Mouse (Mus musculus) hindbrain, postnatal 0 days (tissue): ENCODE measurements around the gene Rab32. TPM values are rescaled to one million over a fixed set of nuclear protein-coding genes. Genes with fewer than 3 reads are reported as not detected.
A peak's percentile ranks its signal among the peaks of the same experiment; 100 is the strongest.
"Not testable (repeated sequence)": the region's sequence is repeated elsewhere in the genome, so short reads cannot be mapped to it uniquely, and the experiment has no call there.

Experiments
- ATAC-seq: fragments of 200-750 bp; cut with Nextera tagmentation; 2 replicates; pipeline ENCODE4 v1.8.0; 2017; ENCODE audit warnings: mild to moderate bottlenecking, moderate TSS enrichment, moderate library complexity
- DNase-seq: peaks from one replicate; pipeline ENCODE4 v3.0.0-alpha.2; 2015; ENCODE audit warnings: low spot score
- H3K27ac ChIP-seq: fragments of 300-500 bp; sonication (generic); 2 replicates; pipeline ENCODE4 v1.5.1; 2014; ENCODE audit warnings: mild to moderate bottlenecking
- H3K27me3 ChIP-seq: fragments of 300-500 bp; sonication (generic); 2 replicates; pipeline ENCODE4 v1.6.1; 2014; ENCODE audit warnings: low read length, mixed read lengths; ENCODE audit not compliant: insufficient read depth
- H3K36me3 ChIP-seq: fragments of 300-500 bp; sonication (generic); 2 replicates; pipeline ENCODE4 v1.6.1; 2014; ENCODE audit warnings: low read length, mixed read lengths; ENCODE audit not compliant: insufficient read depth
- H3K4me1 ChIP-seq: fragments of 300-500 bp; sonication (generic); 2 replicates; pipeline ENCODE4 v1.6.1; 2014; ENCODE audit warnings: antibody characterized with exemption, low read length, mixed read lengths; ENCODE audit not compliant: insufficient read depth
- H3K4me2 ChIP-seq: fragments of 300-500 bp; sonication (generic); 2 replicates; pipeline ENCODE4 v1.6.1; 2014; ENCODE audit warnings: low read depth, mild to moderate bottlenecking, low read length, moderate library complexity, mixed read lengths
- H3K4me3 ChIP-seq: fragments of 300-500 bp; sonication (generic); 2 replicates; pipeline ENCODE4 v1.5.1; 2014; ENCODE audit warnings: low read length
- H3K9ac ChIP-seq: fragments of 300-500 bp; sonication (generic); replicated peaks from 2 replicates; pipeline ENCODE4 v1.6.1; 2014; ENCODE audit warnings: mild to moderate bottlenecking, low read length, moderate library complexity, mixed read lengths
- H3K9me3 ChIP-seq: fragments of 300-500 bp; sonication (generic); 2 replicates; pipeline ENCODE4 v1.6.1; 2016; ENCODE audit warnings: low read length, mixed read lengths
- CTCF ChIP-seq: IDR thresholded peaks from 2 replicates; pipeline ENCODE4 v1.5.1; 2016; ENCODE audit warnings: antibody characterized with exemption, control low read depth, low read depth
- WGBS: fragments of 180-500 bp; shearing (Covaris S2); extraction: QIAGEN DNeasy Blood & Tissue Kit; methylation state at CpG from one replicate; pipeline ENCODE4 v1.1.7; 2014; 5-methylcytosine and 5-hydroxymethylcytosine counted together
- polyA plus RNA-seq: library from polyadenylated mRNA; unstranded; fragments of >200 nt; fragmentation: Nextera tagmentation; extraction: Ambion mirVana; gene quantifications from 2 replicates; pipeline ENCODE4 v1.2.1, GENCODE M21; 2015
- total RNA-seq: library from RNA; depleted of rRNA; stranded (reverse); fragments of >200 nt; gene quantifications from 2 replicates; pipeline ENCODE4 v1.2.3, GENCODE M21; 2014; rRNA removed

Rab32 gene
- 2.2 and 3.3 TPM in 2 replicates for total RNA-seq
- 5.1 and 5.3 TPM in 2 replicates for polyA plus RNA-seq

DNA sequence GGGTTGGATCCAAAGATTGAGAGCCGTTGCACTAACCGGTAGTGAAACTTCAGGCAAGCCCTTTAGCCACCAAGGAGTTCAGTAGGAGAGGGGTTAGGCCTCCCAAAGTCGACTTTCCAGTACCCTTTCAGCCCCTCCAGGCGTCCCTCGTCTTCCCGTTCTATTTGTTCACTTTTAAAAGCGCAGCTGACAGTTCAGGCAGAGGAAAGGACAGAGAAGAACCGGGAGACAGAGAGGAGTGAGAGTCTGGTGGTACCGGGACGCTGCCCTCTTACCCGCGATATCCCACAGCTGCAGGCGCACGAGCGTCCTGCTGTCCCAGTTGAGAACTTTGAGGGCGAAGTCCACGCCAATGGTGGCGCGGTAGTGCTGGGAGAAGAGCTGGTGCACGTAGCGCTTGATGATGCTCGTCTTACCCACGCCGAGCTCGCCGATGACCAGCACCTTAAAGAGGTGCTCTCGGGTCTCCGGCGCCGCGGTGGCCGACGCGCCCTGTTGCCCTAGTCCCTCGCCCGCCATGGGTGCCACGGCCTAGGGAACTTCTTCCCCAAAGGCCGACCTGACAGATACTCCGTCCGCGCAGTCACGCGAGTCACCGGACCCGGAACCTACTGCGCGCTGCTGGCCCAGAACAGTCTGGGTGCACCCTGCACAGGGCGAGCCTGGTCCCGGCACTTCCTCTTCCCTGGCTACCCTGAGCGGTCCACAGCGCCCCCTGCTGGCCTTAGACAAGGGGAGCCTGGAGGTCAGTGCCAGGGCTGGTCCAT lies at the start of gene Rab32:
Rab32 (minus strand) TSS at position 696 of the 767 bp plus-strand sequence.
- Histone ChIP-seq H3K4me3 (peak within 1 kb of the TSS; percentile 70), H3K4me2 (peak within 1 kb of the TSS; percentile 99), H3K27me3 (no peaks in the 10 kb centered on the region), H3K9me3 (no peaks in the 10 kb centered on the region), H3K36me3 (no peaks in the 10 kb centered on the region), H3K4me1 (no peaks in the 10 kb centered on the region), H3K9ac (peak within 1 kb of the TSS; percentile 52), H3K27ac (no peak within 1 kb of the TSS)
- DNase-seq (peak; percentile 88), ATAC-seq (peak; percentile 99)
- under 1% methylated on average over 51 of the region's 51 CpGs for WGBS
- TF ChIP-seq CTCF: peak; percentile 98

DNA sequence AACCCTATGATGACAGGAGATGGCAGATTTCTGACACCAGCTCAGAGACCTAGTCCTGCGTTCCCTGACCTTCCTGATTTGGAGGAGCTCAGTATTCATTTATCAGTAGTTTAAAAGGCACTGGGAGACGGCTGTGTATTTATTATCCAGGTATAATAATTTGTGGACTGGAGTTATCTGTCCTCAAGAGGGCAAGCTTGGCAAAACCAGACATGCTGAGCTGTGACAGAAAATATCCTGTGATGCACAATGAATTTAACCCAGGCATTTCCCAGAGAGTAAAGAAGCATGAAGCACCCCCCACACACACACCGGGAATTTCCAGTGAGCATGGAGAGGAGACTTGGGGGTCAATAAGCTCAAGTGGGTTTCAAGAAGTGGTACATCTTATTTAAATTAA lies 42.7 kb upstream of the Rab32 start:
- Histone ChIP-seq H3K9me3 (no peaks in the 10 kb centered on the region), H3K27me3 (no peaks in the 10 kb centered on the region), H3K9ac (no peak overlapping the region), H3K36me3 (no peaks in the 10 kb centered on the region), H3K4me2 (no peak overlapping the region), H3K4me1 (no peaks in the 10 kb centered on the region), H3K27ac (no peak overlapping the region), H3K4me3 (no peak overlapping the region)
- TF ChIP-seq CTCF: peak; percentile 15; the same call in 1 of the 2 replicates
- WGBS: 69% methylated on average over 3 of the region's 3 CpGs
- DNase-seq: peak; percentile 10
- ATAC-seq: no peak

DNA sequence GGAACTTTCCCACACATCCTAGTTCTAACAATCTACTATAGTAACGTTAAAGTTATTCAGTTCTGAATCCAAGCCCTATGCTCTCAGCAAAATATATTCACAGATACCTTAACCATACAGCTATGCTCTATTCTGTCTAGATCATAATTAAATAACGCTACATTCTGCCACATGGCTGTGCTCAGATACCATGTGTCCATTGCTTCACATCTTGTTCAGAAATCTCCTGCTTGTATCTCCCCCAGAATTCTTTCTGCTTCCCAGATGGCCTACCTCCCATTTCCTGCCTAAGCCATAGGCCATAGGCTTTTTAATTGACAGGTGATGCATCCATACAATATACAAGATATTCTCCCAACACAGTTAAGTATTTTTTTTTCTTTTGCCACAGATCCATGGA lies 39.4 kb upstream of the Rab32 start:
- TF ChIP-seq CTCF: peak; percentile 34
- H3K9ac ChIP-seq, H3K4me3 ChIP-seq, H3K27me3 ChIP-seq, H3K4me2 ChIP-seq, H3K4me1 ChIP-seq, DNase-seq, H3K27ac ChIP-seq, H3K9me3 ChIP-seq, H3K36me3 ChIP-seq: not testable (repeated sequence)
- 87% methylated on average over 2 of the region's 2 CpGs for WGBS
- peak; percentile 40; the same call in 1 of the 2 replicates for ATAC-seq

DNA sequence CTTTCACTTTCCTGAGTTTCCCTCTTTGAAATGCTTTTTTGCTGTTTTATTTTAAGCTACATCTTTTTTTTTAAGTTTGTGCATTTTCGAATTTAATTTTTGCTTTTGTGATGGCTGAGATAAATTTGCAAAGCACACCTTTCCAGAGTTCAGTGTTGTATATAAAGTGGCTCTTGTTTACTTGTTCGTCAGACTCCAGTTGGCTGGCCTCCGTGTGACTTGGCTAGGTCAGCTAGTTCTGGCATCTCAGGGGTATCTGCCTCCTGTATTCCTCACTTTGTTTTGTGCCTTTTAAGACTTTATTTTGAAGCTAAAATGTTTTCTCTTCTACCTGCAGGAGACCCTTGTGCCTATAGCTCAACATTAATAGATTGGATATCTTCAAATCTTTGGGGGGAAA lies 22.7 kb upstream of the Rab32 start:
- H3K27ac ChIP-seq: no peak overlapping the region
- no peak for TF ChIP-seq CTCF
- H3K4me3 ChIP-seq: no peak overlapping the region
- no peak for ATAC-seq
- no peaks in the 10 kb centered on the region for H3K36me3 ChIP-seq
- H3K9me3 ChIP-seq: no peaks in the 10 kb centered on the region
- 76% methylated on average over 3 of the region's 3 CpGs for WGBS
- no peaks in the 10 kb centered on the region for H3K27me3 ChIP-seq
- H3K4me1 ChIP-seq: no peaks in the 10 kb centered on the region
- no peak for DNase-seq
- H3K9ac ChIP-seq: no peak overlapping the region
- H3K4me2 ChIP-seq: no peak overlapping the region

DNA sequence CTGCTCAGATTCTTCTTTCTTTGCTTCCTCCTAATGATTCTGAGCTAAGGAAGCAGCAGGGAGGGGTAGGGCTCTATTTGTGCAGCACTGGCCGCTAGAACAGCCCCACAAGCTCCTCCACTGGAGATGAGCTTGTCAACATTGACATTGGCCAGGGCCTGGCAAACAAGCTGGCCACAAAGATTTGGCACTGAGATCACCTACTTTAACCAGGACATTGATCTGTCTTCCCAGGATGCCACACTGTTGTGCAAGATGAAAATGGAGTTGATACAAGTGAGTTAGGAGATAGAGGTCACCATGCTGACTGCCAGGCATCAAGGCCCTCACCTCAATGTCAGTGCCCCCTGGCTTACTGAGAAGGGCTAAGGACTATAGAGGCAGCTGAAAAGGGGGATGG lies 21.8 kb upstream of the Rab32 start:
- 74% methylated on average over 1 of the region's 1 CpGs for whole genome bisulfite sequencing
- DNase-seq (no peak), ATAC-seq (no peak)
- Histone ChIP-seq H3K4me2 (no peak overlapping the region), H3K27me3 (no peaks in the 10 kb centered on the region), H3K4me1 (no peaks in the 10 kb centered on the region), H3K9me3 (no peaks in the 10 kb centered on the region), H3K27ac (no peak overlapping the region), H3K9ac (no peak overlapping the region), H3K36me3 (no peaks in the 10 kb centered on the region), H3K4me3 (no peak overlapping the region)
- no peak for TF ChIP-seq CTCF

DNA sequence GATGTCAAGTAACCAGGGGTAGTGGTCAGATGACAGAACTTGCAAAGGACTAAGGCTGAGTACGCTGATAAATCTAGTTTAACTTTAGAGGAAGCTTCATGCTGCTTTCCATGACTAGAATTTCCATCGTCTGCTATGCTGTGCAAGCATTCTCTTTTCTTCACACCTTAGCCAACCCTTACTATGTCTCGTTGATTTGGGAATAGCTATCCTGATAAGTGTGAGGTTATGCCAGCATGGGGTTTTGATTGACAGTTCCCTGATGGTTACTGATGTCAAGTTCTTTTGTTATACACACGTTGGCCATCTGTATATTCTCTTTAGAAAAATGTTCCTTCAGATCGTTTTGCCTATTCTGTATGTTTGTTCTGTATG lies 259 bp upstream of the Rab32 start:
- Histone ChIP-seq H3K9me3 (no peaks in the 10 kb centered on the region), H3K4me1 (no peaks in the 10 kb centered on the region), H3K9ac (no peak overlapping the region; the same call in 1 of the 2 replicates), H3K4me2 (peak overlapping the region; percentile 99), H3K4me3 (peak overlapping the region; percentile 70), H3K27ac (no peak overlapping the region), H3K27me3 (no peaks in the 10 kb centered on the region), H3K36me3 (no peaks in the 10 kb centered on the region)
- peak; percentile 59 for ATAC-seq
- no peak for TF ChIP-seq CTCF
- WGBS: 34% methylated on average over 5 of the region's 5 CpGs
- no peak for DNase-seq

DNA sequence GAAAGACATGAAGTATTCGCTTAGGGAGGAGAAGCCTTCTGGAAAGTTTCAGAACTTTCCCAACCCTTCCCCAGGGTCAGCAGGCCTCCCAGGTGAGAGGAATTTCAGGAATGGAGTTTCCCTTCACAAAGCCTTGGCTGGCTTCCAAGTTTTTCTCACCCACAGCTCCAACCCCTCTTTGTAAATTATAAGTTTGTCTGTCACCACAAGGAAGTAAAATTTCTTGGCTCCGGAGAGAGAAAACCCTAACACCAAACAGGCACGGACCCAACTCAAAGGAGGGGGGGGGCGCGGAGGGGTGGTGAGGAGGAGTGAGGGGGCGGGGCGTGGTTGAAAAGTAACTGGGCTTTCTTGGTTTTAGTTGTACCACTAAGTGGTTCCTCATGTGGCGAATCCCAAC lies 980 bp downstream of the Rab32 start:
- H3K9me3 ChIP-seq: no peaks in the 10 kb centered on the region
- H3K4me3 ChIP-seq: peak overlapping the region; percentile 70
- no peaks in the 10 kb centered on the region for H3K36me3 ChIP-seq
- no peaks in the 10 kb centered on the region for H3K4me1 ChIP-seq
- peak overlapping the region; percentile 99 for H3K4me2 ChIP-seq
- no peak overlapping the region for H3K27ac ChIP-seq
- WGBS: 6% methylated on average over 8 of the region's 8 CpGs
- TF ChIP-seq CTCF: no peak
- peak overlapping the region; percentile 52; the same call in 1 of the 2 replicates for H3K9ac ChIP-seq
- ATAC-seq: no peak
- H3K27me3 ChIP-seq: no peaks in the 10 kb centered on the region
- peak; percentile 20 for DNase-seq
